Mouse (Mus musculus): ENCODE measurements around the gene Ndufs2.
A peak's percentile ranks its signal among the peaks of the same experiment; 100 is the strongest.

Gene Ndufs2

GRCm38 (mm10) chr1:171279012-171279705 lies 28.0 kb upstream of the Ndufs2 start:
- DNase-seq (ENCODE audit: low spot score): no peak

GRCm38 (mm10) chr1:171278436-171278835 lies 27.2 kb upstream of the Ndufs2 start:
- DNase-seq (ENCODE audit: low spot score): no peak

- no peak for DNase-seq (ENCODE audit: low spot score)
These were observed 26.5 kb upstream of the Ndufs2 start for GRCm38 (mm10) chr1:171277736-171278135.

- no peak for DNase-seq (ENCODE audit: low spot score)
These were observed 25.0 kb upstream of the Ndufs2 start for GRCm38 (mm10) chr1:171276110-171276748.

- no peak for DNase-seq (ENCODE audit: low spot score)
These were observed 24.1 kb upstream of the Ndufs2 start for GRCm38 (mm10) chr1:171275144-171275734.

- DNase-seq (ENCODE audit: low spot score): no peak
These were observed 23.0 kb upstream of the Ndufs2 start for GRCm38 (mm10) chr1:171274171-171274570.

- no peak for DNase-seq (ENCODE audit: low spot score)
These were observed 20.9 kb upstream of the Ndufs2 start for GRCm38 (mm10) chr1:171272086-171272485.

GRCm38 (mm10) chr1:171271622-171272021 lies 20.4 kb upstream of the Ndufs2 start:
- no peak for DNase-seq (ENCODE audit: low spot score)

GRCm38 (mm10) chr1:171271196-171271595 lies 20.0 kb upstream of the Ndufs2 start:
- no peak for DNase-seq (ENCODE audit: low spot score)

- DNase-seq (ENCODE audit: low spot score): no peak
These were observed 19.3 kb upstream of the Ndufs2 start for GRCm38 (mm10) chr1:171270573-171270900.

GRCm38 (mm10) chr1:171269848-171270572 lies 18.8 kb upstream of the Ndufs2 start, which contains the start of gene B4galt3:
TSS of gene B4galt3 (plus strand) at chr1:171270328.
- DNase-seq (ENCODE audit: low spot score): peak; percentile 94

GRCm38 (mm10) chr1:171268341-171268740 lies 17.2 kb upstream of the Ndufs2 start:
- DNase-seq (ENCODE audit: low spot score): no peak

GRCm38 (mm10) chr1:171265971-171266744 lies 15.0 kb upstream of the Ndufs2 start:
- DNase-seq (ENCODE audit: low spot score): no peak

GRCm38 (mm10) chr1:171263666-171264461 lies 12.7 kb upstream of the Ndufs2 start:
- DNase-seq (ENCODE audit: low spot score): no peak

GRCm38 (mm10) chr1:171263185-171263611 lies 12.0 kb upstream of the Ndufs2 start:
- no peak for DNase-seq (ENCODE audit: low spot score)

- no peak for DNase-seq (ENCODE audit: low spot score)
These were observed 11.5 kb upstream of the Ndufs2 start for GRCm38 (mm10) chr1:171262594-171263130.

- no peak for DNase-seq (ENCODE audit: low spot score)
These were observed 9.1 kb upstream of the Ndufs2 start for GRCm38 (mm10) chr1:171260316-171260715.

GRCm38 (mm10) chr1:171258921-171259320 lies 7.7 kb upstream of the Ndufs2 start:
- DNase-seq (ENCODE audit: low spot score): no peak

GRCm38 (mm10) chr1:171257781-171258180 lies 6.6 kb upstream of the Ndufs2 start:
- DNase-seq (ENCODE audit: low spot score): no peak

- DNase-seq (ENCODE audit: low spot score): no peak
These were observed 5.9 kb upstream of the Ndufs2 start for GRCm38 (mm10) chr1:171256937-171257548.
